Mouse (Mus musculus): ENCODE data around the gene Smad3. TPM values are rescaled to one million over a fixed set of nuclear protein-coding genes. Genes with fewer than 3 reads are reported as not detected.

Smad3 gene
- polyA plus RNA-seq, 1 experiment = 6.3 TPM

- Histone ChIP-seq H3K4me3 (ENCODE audit: insufficient read depth, poor library complexity, severe bottlenecking) (no peak overlapping the region), H3K27me3 (ENCODE audit: control insufficient read depth, insufficient read depth, insufficient read length) (no peaks in the 10 kb centered on the region), H3K36me3 (ENCODE audit: control insufficient read depth, insufficient read depth) (no peaks in the 10 kb centered on the region), H3K79me3 (ENCODE audit: low read depth) (peaks cover 1% of the 10 kb centered on the region), H3K79me2 (ENCODE audit: control insufficient read depth, insufficient read depth) (peaks cover 28% of the 10 kb centered on the region), H3ac (ENCODE audit: control insufficient read depth, insufficient read length, low read depth) (no peak overlapping the region)
- TF ChIP-seq CEBPB (IDR thresholded peaks at IDR 0.05; ENCODE audit: low read depth) (peak; percentile 32), MAX (IDR thresholded peaks at IDR 0.05) (no peak)
Measured at GRCm38 (mm10) chr9:63703236-63703785, 54.5 kb downstream of the Smad3 start.

- peaks cover 21% of the 10 kb centered on the region for H3K79me2 ChIP-seq (ENCODE audit: control insufficient read depth, insufficient read depth)
- peaks cover 1% of the 10 kb centered on the region for H3K79me3 ChIP-seq (ENCODE audit: low read depth)
Measured at GRCm38 (mm10) chr9:63702502-63703013, 55.2 kb downstream of the Smad3 start.

GRCm38 (mm10) chr9:63701957-63702309, 55.9 kb downstream of the Smad3 start:
- Histone ChIP-seq H3ac (ENCODE audit: control insufficient read depth, insufficient read length, low read depth) (no peak overlapping the region), H3K79me3 (ENCODE audit: low read depth) (peaks cover 1% of the 10 kb centered on the region), H3K79me2 (ENCODE audit: control insufficient read depth, insufficient read depth) (peaks cover 21% of the 10 kb centered on the region), H3K4me3 (ENCODE audit: insufficient read depth, poor library complexity, severe bottlenecking) (no peak overlapping the region), H3K27me3 (ENCODE audit: control insufficient read depth, insufficient read depth, insufficient read length) (no peaks in the 10 kb centered on the region), H3K36me3 (ENCODE audit: control insufficient read depth, insufficient read depth) (no peaks in the 10 kb centered on the region)
- no peak for TF ChIP-seq MYOG (IDR thresholded peaks at IDR 0.05; ENCODE audit: control insufficient read depth, extremely low read depth, insufficient read length)
- no peak for TF ChIP-seq CEBPB (IDR thresholded peaks at IDR 0.05; ENCODE audit: low read depth)
- no peak for TF ChIP-seq MYOD1 (IDR thresholded peaks at IDR 0.05; ENCODE audit: control insufficient read depth, insufficient read length, low read depth)
- TF ChIP-seq FOSL1 (IDR thresholded peaks at IDR 0.05; ENCODE audit: insufficient read depth, low read length, poor library complexity, severe bottlenecking) = no peak
- TF ChIP-seq USF1 (IDR thresholded peaks at IDR 0.05; ENCODE audit: low read depth) = no peak
- TF ChIP-seq MAX (IDR thresholded peaks at IDR 0.05) = no peak
- TF ChIP-seq CTCF (IDR thresholded peaks at IDR 0.05; ENCODE audit: control insufficient read depth, insufficient read depth, insufficient read length) = no peak

More at GRCm38 (mm10) chr9:63702502-63703013, 55.2 kb downstream of the Smad3 start:
- no peaks in the 10 kb centered on the region for H3K27me3 ChIP-seq (ENCODE audit: control insufficient read depth, insufficient read depth, insufficient read length)
- H3K4me3 ChIP-seq (ENCODE audit: insufficient read depth, poor library complexity, severe bottlenecking) = no peak overlapping the region
- TF ChIP-seq MAX (IDR thresholded peaks at IDR 0.05) = peak; percentile 47
- TF ChIP-seq CTCF (IDR thresholded peaks at IDR 0.05; ENCODE audit: control insufficient read depth, insufficient read depth, insufficient read length) = no peak
- TF ChIP-seq FOSL1 (IDR thresholded peaks at IDR 0.05; ENCODE audit: insufficient read depth, low read length, poor library complexity, severe bottlenecking) = no peak
- TF ChIP-seq MYOD1 (IDR thresholded peaks at IDR 0.05; ENCODE audit: control insufficient read depth, insufficient read length, low read depth) = peak; percentile 56
- TF ChIP-seq MYOG (IDR thresholded peaks at IDR 0.05; ENCODE audit: control insufficient read depth, extremely low read depth, insufficient read length) = no peak
- TF ChIP-seq CEBPB (IDR thresholded peaks at IDR 0.05; ENCODE audit: low read depth) = peak; percentile 61
- no peak for TF ChIP-seq USF1 (IDR thresholded peaks at IDR 0.05; ENCODE audit: low read depth)
- H3ac ChIP-seq (ENCODE audit: control insufficient read depth, insufficient read length, low read depth) = no peak overlapping the region
- H3K36me3 ChIP-seq (ENCODE audit: control insufficient read depth, insufficient read depth) = no peaks in the 10 kb centered on the region

GRCm38 (mm10) chr9:63701258-63701956, 56.4 kb downstream of the Smad3 start:
- H3K36me3 ChIP-seq (ENCODE audit: control insufficient read depth, insufficient read depth) = no peaks in the 10 kb centered on the region
- H3K79me2 ChIP-seq (ENCODE audit: control insufficient read depth, insufficient read depth) = peaks cover 21% of the 10 kb centered on the region
- no peaks in the 10 kb centered on the region for H3K27me3 ChIP-seq (ENCODE audit: control insufficient read depth, insufficient read depth, insufficient read length)
- H3K4me3 ChIP-seq (ENCODE audit: insufficient read depth, poor library complexity, severe bottlenecking) = no peak overlapping the region
- TF ChIP-seq MYOG (IDR thresholded peaks at IDR 0.05; ENCODE audit: control insufficient read depth, extremely low read depth, insufficient read length) (no peak), MAX (IDR thresholded peaks at IDR 0.05) (peak; percentile 24), USF1 (IDR thresholded peaks at IDR 0.05; ENCODE audit: low read depth) (no peak), CTCF (IDR thresholded peaks at IDR 0.05; ENCODE audit: control insufficient read depth, insufficient read depth, insufficient read length) (peak; percentile 16)
- no peak overlapping the region for H3ac ChIP-seq (ENCODE audit: control insufficient read depth, insufficient read length, low read depth)
- peaks cover 1% of the 10 kb centered on the region for H3K79me3 ChIP-seq (ENCODE audit: low read depth)

GRCm38 (mm10) chr9:63699145-63699544, 58.6 kb downstream of the Smad3 start:
- Histone ChIP-seq H3K79me2 (ENCODE audit: control insufficient read depth, insufficient read depth) (peaks cover 13% of the 10 kb centered on the region), H3K36me3 (ENCODE audit: control insufficient read depth, insufficient read depth) (no peaks in the 10 kb centered on the region), H3K79me3 (ENCODE audit: low read depth) (peaks cover 1% of the 10 kb centered on the region), H3ac (ENCODE audit: control insufficient read depth, insufficient read length, low read depth) (no peak overlapping the region), H3K27me3 (ENCODE audit: control insufficient read depth, insufficient read depth, insufficient read length) (no peaks in the 10 kb centered on the region), H3K4me3 (ENCODE audit: insufficient read depth, poor library complexity, severe bottlenecking) (no peak overlapping the region)
- TF ChIP-seq MYOD1 (IDR thresholded peaks at IDR 0.05; ENCODE audit: control insufficient read depth, insufficient read length, low read depth) (no peak), FOSL1 (IDR thresholded peaks at IDR 0.05; ENCODE audit: insufficient read depth, low read length, poor library complexity, severe bottlenecking) (no peak), USF1 (IDR thresholded peaks at IDR 0.05; ENCODE audit: low read depth) (no peak), CTCF (IDR thresholded peaks at IDR 0.05; ENCODE audit: control insufficient read depth, insufficient read depth, insufficient read length) (no peak), MAX (IDR thresholded peaks at IDR 0.05) (no peak), CEBPB (IDR thresholded peaks at IDR 0.05; ENCODE audit: low read depth) (no peak), MYOG (IDR thresholded peaks at IDR 0.05; ENCODE audit: control insufficient read depth, extremely low read depth, insufficient read length) (no peak)
